Mouse (Mus musculus): ENCODE measurements around the gene Smim24. TPM values are rescaled to one million over a fixed set of nuclear protein-coding genes. Genes with fewer than 3 reads are reported as not detected.
A peak's percentile ranks its signal among the peaks of the same experiment; 100 is the strongest.

Smim24 gene
- polyA plus RNA-seq, 2 experiments, result 4.3 to 7.8 TPM

DNA sequence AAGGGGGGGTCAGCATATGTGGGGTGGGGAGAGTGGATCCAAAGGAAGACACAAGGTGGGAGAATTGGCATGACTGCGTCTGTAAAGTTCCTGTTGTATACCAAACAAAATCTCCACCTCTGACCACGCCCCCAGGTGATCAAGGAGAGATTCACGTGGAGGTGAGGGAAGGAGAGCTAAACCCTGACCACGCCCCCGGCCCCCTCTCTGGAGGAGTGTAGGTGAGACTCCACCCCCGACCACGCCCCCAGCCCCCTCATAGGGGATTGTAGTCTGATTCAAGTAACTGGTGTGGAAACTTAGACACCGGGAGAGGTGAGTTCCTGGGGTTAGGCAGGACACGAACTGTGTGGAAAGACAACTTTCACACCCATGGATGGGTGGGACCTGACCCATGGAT is 11.2 kb downstream of the Smim24 start:
- ATAC-seq (ENCODE audit: low FRiP score, low read depth) (no peak), DNase-seq (ENCODE audit: low spot score) (no peak)
- H3K27me3 ChIP-seq (ENCODE audit: control insufficient read depth, insufficient read depth, low read length), result no peaks in the 10 kb centered on the region
- H3K9me3 ChIP-seq (ENCODE audit: control insufficient read depth, low read length), result no peaks in the 10 kb centered on the region
- no peak for TF ChIP-seq POLR2A (IDR thresholded peaks at IDR 0.05; ENCODE audit: borderline replicate concordance, extremely low read depth, insufficient read depth, insufficient read length)
- no peak overlapping the region for H3K9ac ChIP-seq (ENCODE audit: low read depth, low read length, severe bottlenecking)
- no peak overlapping the region for H3K4me3 ChIP-seq (replicated peaks; ENCODE audit: low read length)
- peaks cover 85% of the 10 kb centered on the region for H3K36me3 ChIP-seq (ENCODE audit: control insufficient read depth, insufficient read depth, low read length)
- 16% methylated on average over 9 of the region's 9 CpGs for WGBS
- peaks cover 56% of the 10 kb centered on the region for H3K4me1 ChIP-seq (ENCODE audit: control insufficient read depth, insufficient read depth, low read length)
- H3K4me2 ChIP-seq (replicated peaks; ENCODE audit: low read depth, low read length, severe bottlenecking), result no peak overlapping the region
- H3K27ac ChIP-seq (replicated peaks; ENCODE audit: low read depth, low read length), result no peak overlapping the region

DNA sequence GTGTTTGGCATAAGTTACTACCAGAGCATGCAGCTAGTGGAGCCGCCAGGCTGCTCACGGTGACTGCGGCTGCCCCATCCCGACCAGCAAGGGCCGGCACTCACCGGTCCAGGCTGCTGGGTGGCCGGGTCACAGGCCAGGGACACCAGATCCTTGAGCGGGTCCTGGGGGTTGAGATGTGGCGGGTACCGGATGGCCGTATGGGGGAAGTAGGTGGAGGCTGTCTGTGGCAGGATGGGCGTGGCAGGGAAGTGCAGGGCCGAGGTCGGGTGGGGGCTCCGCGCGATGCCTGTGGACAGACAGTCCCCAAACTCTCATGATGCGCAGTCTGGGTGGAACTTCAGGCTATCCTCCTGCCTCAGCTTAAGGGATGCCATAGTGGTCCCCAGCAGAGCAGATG is 11.9 kb downstream of the Smim24 start:
- WGBS, result 61% methylated on average over 18 of the region's 18 CpGs
- H3K4me3 ChIP-seq (replicated peaks; ENCODE audit: low read length), result no peak overlapping the region
- peaks cover 82% of the 10 kb centered on the region for H3K36me3 ChIP-seq (ENCODE audit: control insufficient read depth, insufficient read depth, low read length)
- ATAC-seq (ENCODE audit: low FRiP score, low read depth) (no peak), DNase-seq (ENCODE audit: low spot score) (no peak)
- H3K4me1 ChIP-seq (ENCODE audit: control insufficient read depth, insufficient read depth, low read length), result peaks cover 59% of the 10 kb centered on the region
- no peak overlapping the region for H3K27ac ChIP-seq (replicated peaks; ENCODE audit: low read depth, low read length)
- H3K9me3 ChIP-seq (ENCODE audit: control insufficient read depth, low read length), result no peaks in the 10 kb centered on the region
- TF ChIP-seq POLR2A (IDR thresholded peaks at IDR 0.05; ENCODE audit: borderline replicate concordance, extremely low read depth, insufficient read depth, insufficient read length), result no peak
- H3K27me3 ChIP-seq (ENCODE audit: control insufficient read depth, insufficient read depth, low read length), result no peaks in the 10 kb centered on the region
- no peak overlapping the region for H3K4me2 ChIP-seq (replicated peaks; ENCODE audit: low read depth, low read length, severe bottlenecking)
- H3K9ac ChIP-seq (ENCODE audit: low read depth, low read length, severe bottlenecking), result no peak overlapping the region

DNA sequence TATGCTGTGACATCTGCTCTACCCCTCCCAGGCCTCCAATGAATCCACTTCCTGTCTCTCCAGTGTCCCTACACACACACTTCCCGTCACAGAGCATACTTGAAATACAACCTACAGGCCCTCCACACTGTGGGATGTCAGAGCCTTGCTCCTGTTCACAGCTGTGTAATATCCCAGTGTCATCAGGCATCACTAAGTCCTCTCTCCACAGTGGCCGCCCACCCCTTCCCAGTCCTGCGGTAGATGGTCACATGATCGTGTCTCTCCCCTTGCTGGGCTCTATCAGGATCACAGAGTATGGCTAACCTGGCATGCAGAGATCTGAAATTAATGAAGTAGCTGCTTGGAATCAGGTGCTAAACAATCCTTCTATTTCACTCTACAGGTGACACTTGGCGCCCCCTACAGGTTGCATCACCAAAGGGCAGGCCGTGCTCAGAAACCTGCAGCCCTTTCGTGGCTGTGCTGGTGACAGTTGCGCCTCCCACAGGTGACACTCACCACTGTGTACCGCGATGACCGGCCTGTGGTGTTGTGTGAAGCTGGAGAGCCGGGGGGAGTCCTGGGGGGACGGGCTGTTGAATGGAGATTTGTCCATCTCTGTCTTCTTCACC is 12.8 kb downstream of the Smim24 start:
- Histone ChIP-seq H3K9me3 (ENCODE audit: control insufficient read depth, low read length) (no peaks in the 10 kb centered on the region), H3K4me2 (replicated peaks; ENCODE audit: low read depth, low read length, severe bottlenecking) (no peak overlapping the region), H3K4me3 (replicated peaks; ENCODE audit: low read length) (no peak overlapping the region), H3K27ac (replicated peaks; ENCODE audit: low read depth, low read length) (no peak overlapping the region), H3K9ac (ENCODE audit: low read depth, low read length, severe bottlenecking) (no peak overlapping the region), H3K27me3 (ENCODE audit: control insufficient read depth, insufficient read depth, low read length) (no peaks in the 10 kb centered on the region), H3K4me1 (ENCODE audit: control insufficient read depth, insufficient read depth, low read length) (peaks cover 59% of the 10 kb centered on the region), H3K36me3 (ENCODE audit: control insufficient read depth, insufficient read depth, low read length) (peaks cover 72% of the 10 kb centered on the region)
- no peak for TF ChIP-seq POLR2A (IDR thresholded peaks at IDR 0.05; ENCODE audit: borderline replicate concordance, extremely low read depth, insufficient read depth, insufficient read length)
- 47% methylated on average over 13 of the region's 13 CpGs for WGBS
- ATAC-seq (ENCODE audit: low FRiP score, low read depth), result no peak
- DNase-seq (ENCODE audit: low spot score), result no peak

DNA sequence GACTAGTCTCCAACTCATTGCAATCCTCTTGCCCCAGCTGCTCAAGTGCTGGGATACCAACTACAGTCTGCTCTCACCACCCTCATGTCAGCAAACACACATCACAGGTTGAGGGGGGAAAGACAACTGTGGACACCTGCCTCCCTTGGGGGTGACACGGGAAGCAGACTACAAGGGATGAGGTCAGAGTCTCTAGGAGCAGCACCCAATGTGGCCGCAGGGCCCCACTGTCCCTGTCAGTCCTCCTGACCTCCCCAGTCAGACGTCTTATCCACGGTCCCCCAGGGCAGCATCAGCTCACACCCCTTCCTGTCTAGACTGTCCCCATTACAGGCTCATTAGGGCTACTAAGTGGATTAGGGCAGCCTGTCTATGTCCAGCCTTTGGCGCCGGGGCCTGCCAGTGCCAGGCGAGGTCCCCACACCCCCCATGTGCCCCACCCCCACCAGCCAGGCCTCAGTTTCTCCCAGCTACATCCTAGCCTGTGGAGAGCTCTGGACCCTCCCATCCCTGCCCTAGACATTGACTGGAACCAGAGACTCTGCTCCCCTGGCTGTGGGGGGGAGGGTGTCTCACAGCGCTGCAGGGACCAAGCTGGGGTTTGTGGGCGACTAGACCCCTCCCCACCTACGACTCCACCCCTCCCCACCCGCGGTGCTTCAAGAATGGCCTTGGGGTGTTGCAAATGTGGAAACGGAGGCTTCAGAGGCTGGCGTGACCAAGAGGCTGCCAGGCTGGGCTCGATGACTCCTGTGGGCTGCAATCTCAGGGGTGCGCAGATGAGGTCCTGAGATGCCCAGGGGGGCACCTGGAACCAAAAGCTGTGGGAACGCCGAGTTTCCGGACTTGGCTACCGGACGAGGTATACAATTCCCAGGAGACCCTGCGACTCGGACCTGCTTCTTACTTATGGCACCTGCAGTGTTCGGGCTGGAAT is 13.9 kb downstream of the Smim24 start:
- peaks cover 56% of the 10 kb centered on the region for H3K4me1 ChIP-seq (ENCODE audit: control insufficient read depth, insufficient read depth, low read length)
- H3K27me3 ChIP-seq (ENCODE audit: control insufficient read depth, insufficient read depth, low read length), result no peaks in the 10 kb centered on the region
- 19% methylated on average over 24 of the region's 24 CpGs for WGBS
- DNase-seq (ENCODE audit: low spot score) (no peak), ATAC-seq (ENCODE audit: low FRiP score, low read depth) (no peak)
- H3K36me3 ChIP-seq (ENCODE audit: control insufficient read depth, insufficient read depth, low read length), result peaks cover 67% of the 10 kb centered on the region
- no peak for TF ChIP-seq POLR2A (IDR thresholded peaks at IDR 0.05; ENCODE audit: borderline replicate concordance, extremely low read depth, insufficient read depth, insufficient read length)
- H3K9me3 ChIP-seq (ENCODE audit: control insufficient read depth, low read length), result no peaks in the 10 kb centered on the region
- H3K4me2 ChIP-seq (replicated peaks; ENCODE audit: low read depth, low read length, severe bottlenecking), result peak overlapping the region; percentile 25
- no peak overlapping the region for H3K27ac ChIP-seq (replicated peaks; ENCODE audit: low read depth, low read length)
- peak overlapping the region; percentile 12; the same call in 1 of the 2 replicates for H3K9ac ChIP-seq (ENCODE audit: low read depth, low read length, severe bottlenecking)
- H3K4me3 ChIP-seq (replicated peaks; ENCODE audit: low read length), result peak overlapping the region; percentile 17; the same call in 1 of the 2 replicates
